Mouse (Mus musculus) layer of hippocampus, postnatal 14 days (tissue): ENCODE data around the gene Irak3. TPM values are rescaled to one million over a fixed set of nuclear protein-coding genes. Genes with fewer than 3 reads are reported as not detected.

Experiments used
- DNase-seq, 2 experiments: peaks; one replicate each; pipeline ENCODE4 v3.0.0; 2021 to 2022; ENCODE audit warnings: low spot score in 2 of 2, mixed read lengths in 1 of 2
- total RNA-seq, 2 experiments: library from RNA; stranded (reverse); gene quantifications; 2 replicates each; pipeline ENCODE4 v1.2.3; 2021

Irak3 gene
- total RNA-seq, 2 experiments from 2014 or later, result 0.18 to 0.69 TPM

DNA sequence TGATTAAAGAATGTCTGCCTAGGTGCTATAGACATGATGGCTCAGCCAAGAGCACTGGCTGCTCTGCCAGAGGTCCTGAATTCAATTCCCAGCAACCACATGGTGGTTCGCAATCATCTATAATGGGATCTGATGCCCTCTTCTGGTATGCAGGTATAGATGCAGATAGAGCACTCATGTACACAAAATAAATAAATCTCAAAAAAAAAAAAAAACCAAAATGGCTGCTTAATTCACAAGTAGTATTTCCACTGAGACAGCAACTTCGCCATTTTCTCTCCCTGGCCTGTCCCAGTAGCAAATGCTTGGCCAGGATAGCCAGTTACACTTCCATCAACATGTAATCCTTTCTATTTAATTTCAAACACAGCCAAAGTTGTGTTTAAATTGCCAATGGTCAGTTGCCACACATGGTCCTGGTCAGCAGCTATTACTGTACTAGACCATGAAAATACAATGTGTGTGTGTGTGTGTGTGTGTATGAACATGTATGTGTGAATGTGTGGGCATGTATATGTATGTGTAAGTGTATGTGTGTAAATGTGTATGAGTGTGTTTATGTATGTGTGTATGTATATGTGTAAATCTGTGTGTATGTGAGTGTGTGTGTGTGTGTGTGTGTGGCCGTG, 90.1 kb downstream of the Irak3 start:
- no peak for DNase-seq

DNA sequence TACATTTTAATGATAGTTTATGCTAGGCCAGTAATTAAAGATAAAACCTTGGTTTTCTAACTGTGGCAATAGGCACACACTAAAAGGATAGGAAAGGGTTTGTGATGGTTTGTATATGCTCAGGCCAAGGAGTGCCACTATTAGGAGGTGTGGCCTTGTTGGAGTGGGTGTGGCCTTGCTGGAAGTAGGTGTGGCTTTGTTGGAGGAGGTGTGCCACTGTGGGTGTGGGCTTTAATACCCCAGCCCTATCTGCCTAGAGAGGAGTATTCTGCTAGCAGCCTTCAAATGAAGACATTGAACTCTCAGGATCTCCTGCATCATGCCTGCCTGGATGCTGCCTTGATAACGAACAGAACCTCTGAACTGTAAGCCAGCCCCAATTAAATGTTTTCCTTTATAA, 101.1 kb downstream of the Irak3 start:
- DNase-seq, result no peak

DNA sequence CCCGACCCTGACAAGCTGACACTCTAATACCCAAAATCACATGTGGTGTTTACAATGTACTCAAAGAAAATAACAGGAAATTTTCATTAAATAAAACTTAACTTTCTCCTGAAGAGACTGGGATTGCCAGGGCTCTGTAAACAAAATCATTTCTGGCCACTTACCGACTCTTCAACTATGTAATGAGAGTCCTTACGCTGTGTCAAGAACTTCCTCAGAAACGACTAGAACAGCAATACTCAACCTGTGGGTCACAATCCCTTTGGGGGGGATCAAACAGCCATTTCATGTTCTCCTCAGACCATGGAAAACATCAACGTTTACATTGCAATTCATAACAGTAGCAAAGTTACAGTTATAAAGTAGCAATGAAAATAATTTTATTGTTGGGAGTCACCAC, 104.4 kb downstream of the Irak3 start:
- DNase-seq, result no peak

DNA sequence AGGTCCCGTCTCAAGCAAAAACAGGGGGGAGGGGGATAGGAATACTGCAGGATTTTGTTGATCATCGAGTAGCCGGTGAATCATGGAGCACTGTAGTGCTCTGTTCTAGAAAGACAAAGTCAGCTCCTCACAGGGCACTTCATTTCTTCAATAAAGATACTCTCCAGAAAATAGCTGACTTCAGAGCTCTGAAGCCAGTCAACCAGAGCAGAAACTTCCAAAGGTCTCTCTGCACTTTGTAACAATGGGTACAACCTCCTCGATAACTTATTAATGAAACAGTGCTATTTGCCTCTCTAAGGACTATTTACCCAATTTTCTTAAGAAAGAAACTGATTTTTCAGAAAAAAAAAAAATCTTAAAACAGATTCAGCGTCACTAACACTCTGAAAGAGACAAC, 106.2 kb downstream of the Irak3 start:
- DNase-seq, result no peak

DNA sequence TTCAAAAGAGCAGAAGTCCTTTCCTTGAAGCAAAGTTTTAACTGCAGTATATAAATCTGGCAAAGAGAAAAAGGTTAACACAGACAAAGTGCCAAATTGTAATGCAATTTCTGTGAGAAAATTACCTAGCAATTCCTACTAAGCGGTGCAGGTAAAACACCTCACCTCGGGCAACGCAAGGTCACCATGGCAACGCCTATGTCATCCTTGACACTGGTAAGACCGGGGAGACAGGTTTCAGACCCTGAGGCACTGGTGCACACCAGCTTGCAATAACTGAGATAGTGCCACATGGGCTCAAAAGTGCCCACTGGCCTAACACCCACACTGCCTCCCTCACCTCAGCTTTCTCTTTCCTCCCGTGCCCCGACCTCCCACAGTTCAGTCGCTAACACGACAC, 106.8 kb downstream of the Irak3 start:
- no peak for DNase-seq

DNA sequence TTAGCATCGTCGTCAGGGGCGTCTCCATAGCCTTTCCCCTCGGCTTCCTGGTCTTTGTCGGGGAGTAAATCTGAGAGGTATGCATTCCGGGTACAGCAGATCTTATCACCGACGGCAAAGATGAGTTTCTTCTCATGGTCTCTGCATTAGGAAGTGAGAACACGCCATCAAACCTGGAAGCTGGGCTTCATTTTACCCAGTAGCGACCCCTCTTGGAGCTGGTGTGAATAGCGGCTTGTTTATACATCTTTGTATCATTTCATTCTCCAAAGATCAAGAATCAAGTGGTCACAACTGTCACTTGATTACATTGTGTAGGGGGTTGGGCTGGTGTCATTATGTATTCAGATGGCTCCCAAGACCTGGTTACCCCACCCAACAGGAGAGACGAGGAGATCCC, 109.4 kb downstream of the Irak3 start:
- no peak for DNase-seq

Other genes with a start within 250 kb of the Irak3 start
- 1 to 10 TPM; 3.8 to 4.6 TPM for gene Helb, start 89.1 kb downstream of the Irak3 start, total RNA-seq
- 10 to 100 TPM; 56.1 to 62.4 TPM for gene Tmbim4, start 540 bp downstream of the Irak3 start, total RNA-seq
- 10 to 100 TPM; 15.0 to 19.5 TPM for gene Llph, start 24.9 kb upstream of the Irak3 start, total RNA-seq